Mouse (Mus musculus) cerebellum, adult (tissue): ENCODE data around the gene Cadps.

Source experiments
- ATAC-seq: cut with Nextera tagmentation; 2 replicates; pipeline ENCODE4 v1.9.2; 2017; ENCODE audit warnings: mild to moderate bottlenecking, moderate library complexity, mixed read lengths; ENCODE audit not compliant: insufficient number of reproducible peaks, low FRiP score, low TSS enrichment

The Cadps gene

DNA sequence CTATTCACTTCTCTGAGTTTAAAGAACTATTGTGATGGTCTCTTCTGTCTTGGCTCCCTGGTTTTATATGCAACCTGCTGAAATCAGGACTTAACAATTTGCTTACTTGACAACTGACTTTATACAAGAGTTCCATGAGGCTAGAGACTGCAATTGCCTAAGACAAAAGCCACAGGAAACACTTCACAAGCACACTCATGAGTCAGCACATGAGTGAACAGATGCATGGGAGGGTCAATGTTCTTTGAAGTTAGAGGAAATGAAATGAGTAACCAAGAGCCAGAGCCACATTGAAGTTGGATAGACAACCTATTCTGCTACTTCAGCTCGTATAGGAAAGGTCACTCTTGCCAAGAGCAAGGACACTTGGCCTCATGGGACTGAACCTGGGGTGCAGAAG, 71.1 kb downstream of the Cadps start:
- ATAC-seq, result no peak

GRCm38 (mm10) chr14:12730979-12731378, 91.9 kb downstream of the Cadps start:
- no peak for ATAC-seq

DNA sequence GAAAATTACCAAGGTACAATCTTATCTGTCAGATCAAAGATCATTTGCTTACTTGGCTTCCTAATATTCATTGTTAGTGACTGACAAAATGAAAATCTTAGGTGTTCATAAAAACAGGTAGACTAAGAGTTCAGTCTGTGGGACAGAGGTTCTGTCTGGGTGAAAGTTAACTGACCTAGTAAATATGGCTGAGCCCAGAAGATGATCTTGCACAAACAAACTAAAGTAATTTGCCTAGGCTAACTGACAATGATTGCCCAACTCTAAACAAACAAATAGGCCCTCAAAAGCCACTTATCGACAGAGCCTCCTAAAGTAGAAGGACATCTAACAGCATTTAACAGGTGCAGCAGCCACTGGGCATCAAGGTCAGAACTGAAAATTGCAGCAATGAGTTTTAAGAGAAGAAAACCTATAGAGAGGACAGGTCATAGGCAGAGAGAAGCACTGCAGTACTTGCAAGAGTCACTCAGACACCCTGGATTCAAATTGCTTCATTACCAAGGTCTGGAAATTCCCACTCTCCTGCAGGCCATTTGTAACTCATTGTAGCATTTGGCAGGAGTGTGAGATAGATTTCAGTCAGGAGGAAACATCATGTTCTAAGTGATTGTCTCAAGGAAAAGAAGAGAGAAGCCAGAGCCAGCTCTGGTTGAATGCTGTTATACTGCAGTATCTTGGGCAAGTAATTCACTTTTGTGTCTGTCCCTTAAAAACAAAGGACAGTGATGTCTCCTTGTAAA, 100.3 kb downstream of the Cadps start:
- ATAC-seq, result no peak

GRCm38 (mm10) chr14:12718766-12719165, 104.1 kb downstream of the Cadps start:
- no peak for ATAC-seq

GRCm38 (mm10) chr14:12715906-12716659, 106.8 kb downstream of the Cadps start:
- no peak for ATAC-seq

DNA sequence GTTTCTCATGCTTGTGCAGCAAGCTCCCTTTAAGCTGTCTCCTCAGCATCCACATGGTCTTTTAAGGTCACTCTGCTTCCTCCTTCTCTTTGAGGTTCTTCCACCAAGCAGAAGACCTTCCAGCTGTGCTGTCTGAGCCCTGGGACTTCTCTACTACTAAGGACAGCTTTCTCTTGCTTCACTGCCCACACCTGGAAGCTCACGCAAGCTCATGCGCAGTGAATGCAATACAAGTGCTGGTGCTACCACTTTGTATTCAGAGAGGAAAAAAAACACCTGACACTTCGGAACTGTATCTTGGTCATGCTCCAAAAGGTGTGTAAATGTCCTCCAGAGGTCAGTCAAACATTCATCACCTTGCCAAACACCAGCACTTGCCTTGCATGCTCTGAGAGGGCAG, 115.5 kb downstream of the Cadps start:
- no peak for ATAC-seq

DNA sequence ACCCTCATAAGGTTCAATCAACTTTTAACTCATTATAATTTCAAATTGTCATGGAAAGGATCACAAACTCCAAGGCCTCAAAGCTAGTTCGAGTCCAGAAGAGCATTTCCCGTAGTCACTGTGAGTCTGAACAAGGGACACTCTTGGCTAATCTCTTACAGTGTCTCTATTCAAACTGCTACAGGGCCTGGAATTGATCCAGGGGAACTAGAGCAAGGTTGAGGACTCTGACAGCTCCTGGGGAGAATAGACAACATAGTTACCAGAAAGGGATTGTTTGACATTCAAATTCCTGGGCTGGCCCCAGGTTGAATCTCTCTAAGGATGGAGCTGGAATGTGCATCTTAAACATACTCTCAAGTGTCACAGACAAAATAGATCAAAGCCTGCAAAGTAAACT, 118.4 kb downstream of the Cadps start:
- peak; percentile 43; the same call in 1 of the 2 replicates for ATAC-seq

- no peak for ATAC-seq
Measured at GRCm38 (mm10) chr14:12690201-12690600, 132.7 kb downstream of the Cadps start.

DNA sequence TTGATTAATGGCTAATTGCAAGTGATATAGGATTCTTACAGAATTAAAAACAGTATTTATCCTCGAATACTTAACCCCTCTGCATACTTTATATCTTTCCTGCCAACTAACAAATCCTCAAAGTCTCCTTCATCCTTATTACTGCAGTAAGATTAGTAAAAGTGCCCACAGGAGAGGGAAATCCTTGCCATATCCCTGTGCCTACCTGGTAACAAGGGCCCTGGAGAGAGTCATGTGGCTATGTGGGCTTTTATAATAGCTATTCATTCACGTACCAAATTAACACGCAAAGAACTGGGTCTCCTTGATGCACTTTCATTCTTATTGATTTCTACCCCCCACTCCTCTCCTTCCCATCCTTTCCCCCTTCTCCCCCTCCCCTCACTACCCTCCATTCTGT, 137.9 kb downstream of the Cadps start:
- ATAC-seq, result no peak

DNA sequence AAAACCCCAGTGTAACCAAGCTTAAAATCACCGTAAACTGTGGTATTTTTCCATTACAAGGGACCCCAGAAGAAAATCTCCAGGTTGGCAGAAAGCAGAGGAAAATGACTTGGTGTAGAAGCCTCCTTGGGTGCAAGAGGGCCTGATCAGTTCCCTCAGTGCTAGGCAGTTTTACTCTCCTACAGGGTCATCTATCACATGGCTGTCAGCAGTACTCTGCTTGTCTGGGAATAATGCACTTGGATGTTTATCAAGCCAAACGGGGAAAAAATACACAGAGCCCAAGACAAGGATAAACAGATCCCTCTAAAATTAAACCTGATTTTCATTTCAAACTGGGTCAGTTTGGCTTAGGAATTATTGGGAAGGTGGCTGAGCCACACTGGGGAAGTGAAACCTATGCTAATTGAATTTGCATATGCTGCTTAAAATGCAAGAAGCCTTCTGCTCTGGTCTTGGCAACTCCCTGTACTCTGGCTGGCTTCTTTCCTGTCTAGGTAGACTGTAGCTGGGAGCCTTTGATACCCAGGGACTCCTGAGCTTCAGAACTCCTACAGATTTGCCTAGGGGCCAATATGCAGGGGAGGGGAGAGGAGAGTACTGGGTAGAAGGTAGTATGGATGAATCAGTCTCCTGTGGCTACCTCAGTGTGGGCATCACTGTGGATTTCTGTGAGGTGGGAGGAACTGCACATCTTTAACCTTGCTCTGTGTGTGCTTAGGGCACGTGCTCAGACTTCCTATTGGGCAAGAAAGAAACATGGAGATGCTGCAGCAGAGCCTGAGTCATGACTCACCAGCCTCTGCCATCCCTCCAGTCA, 141.8 kb downstream of the Cadps start:
- ATAC-seq, result peak; percentile 86

GRCm38 (mm10) chr14:12661430-12661829, 161.4 kb downstream of the Cadps start:
- ATAC-seq, result no peak

DNA sequence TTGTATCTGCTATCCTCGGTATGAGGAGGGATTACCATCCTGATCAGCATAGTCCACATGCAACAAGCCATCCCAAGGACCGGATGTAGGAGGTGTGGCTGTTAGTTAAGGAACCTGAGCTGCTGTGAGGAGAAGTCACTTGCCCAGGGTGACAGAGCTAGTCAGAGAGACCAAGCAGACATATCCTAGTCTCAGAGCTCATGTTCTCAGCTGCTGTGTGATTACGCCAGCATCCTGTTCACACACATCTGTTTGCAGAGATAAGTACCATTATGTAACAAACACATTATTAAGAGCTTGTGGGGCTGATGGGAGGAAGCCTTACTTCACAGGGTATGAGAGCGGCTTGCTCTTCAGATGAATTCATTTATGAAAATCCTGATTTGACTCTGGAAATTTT, 165.5 kb downstream of the Cadps start:
- no peak for ATAC-seq

DNA sequence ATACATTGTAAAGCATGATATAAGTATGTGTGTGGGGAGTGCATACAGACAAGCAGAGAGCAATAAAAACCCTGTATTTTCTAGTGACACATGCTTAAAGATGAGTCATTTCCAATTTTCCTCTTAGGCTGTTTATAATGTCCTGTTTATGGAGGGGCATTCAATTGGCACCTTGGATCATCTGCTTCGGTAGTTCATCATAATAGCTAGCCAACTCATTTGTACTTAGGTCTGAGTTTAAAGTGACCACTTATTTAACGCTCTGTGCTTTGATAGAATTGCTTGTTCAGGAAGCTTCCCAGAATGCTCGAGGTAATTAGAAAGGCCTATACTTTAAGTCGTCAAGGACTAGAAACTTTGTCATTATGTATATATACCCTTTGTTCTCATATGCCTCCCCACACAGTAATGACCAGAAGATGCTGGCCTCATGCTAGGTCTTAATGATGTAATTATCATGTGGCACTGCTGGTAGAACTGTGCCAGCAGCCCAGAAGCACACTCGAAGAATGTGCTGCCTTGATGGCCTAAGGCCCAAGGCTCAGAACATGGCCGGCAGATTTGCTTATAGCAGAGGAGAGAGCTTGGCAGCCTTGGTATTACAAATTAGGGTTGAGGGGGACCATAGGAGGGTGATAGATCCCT, 179.9 kb downstream of the Cadps start:
- ATAC-seq, result no peak

DNA sequence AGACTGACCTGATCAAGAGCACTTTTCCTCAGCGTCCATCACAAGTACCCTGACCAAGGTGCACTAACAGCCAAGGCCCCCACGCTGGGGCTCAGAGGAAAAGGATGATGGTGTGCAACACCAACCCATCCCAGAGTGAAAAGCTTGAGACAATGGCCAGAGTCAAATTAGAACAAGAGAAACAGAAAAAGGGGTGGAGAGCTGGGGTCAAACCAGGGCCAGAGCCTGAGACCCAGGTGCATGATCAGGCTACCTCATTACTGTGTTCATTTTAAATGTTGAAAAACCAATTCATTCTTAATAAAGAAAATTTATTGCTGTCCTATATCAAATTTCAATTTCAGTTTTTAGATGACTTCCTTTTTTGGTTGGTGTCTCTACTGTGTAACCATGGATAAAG, 184.1 kb downstream of the Cadps start:
- no peak for ATAC-seq

GRCm38 (mm10) chr14:12637121-12637754, 185.6 kb downstream of the Cadps start:
- ATAC-seq, result no peak

DNA sequence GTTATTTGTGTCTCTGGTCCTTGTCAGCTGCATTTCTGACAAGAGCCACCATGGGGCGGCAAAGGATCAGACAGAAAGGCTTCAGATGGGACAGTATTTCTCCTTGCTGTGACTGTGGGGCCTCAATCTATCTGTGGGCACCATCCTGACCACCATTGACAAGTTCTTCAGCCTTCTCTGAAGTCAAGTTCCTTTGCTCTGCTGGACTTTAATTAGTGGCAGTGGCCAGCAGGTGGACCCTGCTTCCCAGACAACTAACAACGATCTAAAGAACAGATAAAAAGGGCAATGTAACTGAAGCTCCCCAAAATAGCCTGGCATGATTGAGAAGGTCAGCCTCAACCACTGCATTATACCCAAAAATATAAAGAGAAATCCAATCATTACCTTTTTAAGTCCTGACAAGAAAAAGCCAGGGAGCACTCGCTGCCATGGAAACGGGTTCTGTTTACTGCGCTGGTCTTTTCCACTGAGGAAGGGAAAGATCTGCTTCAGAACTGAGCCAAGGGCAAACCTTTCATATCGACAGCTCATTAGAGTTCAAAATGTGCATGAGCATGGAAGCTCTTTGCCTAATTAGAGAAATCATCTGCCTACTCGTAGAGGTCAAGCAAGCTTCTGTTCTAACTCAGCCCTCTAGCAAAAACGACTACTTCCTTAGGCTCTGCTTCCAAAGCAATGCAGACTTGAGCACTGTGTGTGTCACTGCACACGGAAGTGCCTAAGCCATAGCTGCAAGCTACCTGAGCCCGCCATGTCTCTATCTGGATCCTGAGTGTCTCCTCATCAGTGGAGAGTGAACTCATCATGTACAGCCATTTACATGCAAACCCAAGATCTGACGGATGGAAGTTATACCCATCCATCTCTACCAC, 198.4 kb downstream of the Cadps start:
- ATAC-seq, result peak; percentile 59

DNA sequence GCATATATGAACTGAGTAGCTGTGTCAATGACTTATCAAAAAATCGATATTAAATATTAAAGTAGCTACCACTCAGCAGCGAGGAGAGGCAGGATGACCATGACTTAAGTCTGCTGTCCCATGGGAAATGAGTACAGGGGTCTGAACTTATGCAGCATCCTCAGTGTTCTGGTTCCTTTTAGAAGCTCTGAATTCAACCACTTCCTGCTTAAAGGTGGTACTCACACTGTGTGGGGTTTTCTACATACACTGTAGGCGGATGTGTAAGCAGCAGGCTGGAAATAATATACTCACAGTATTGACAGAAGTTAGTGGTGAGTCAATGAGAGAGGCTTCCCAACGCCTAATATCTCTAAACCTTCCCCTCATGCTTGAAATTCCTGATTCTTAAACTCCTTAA, 215.9 kb downstream of the Cadps start:
- ATAC-seq, result no peak

DNA sequence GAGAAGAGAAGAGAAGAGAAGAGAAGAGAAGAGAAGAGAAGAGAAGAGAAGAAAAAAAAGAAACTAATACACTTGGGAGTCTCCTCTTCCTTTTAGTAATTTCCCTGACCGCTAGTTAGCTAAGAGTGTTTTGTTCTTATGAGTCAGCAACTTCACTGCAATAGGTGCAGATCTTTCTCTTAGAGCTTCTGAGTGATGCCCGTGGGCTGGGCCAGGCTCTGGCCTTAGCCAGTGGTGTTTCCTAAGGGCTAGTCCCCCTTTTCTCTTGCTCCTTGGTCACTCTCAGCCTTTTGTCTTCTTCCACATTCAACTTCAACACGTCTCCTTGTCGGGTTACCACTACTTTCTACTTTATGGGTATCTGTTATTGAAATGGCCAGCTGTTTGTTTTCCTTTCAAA, 216.7 kb downstream of the Cadps start:
- no peak for ATAC-seq

DNA sequence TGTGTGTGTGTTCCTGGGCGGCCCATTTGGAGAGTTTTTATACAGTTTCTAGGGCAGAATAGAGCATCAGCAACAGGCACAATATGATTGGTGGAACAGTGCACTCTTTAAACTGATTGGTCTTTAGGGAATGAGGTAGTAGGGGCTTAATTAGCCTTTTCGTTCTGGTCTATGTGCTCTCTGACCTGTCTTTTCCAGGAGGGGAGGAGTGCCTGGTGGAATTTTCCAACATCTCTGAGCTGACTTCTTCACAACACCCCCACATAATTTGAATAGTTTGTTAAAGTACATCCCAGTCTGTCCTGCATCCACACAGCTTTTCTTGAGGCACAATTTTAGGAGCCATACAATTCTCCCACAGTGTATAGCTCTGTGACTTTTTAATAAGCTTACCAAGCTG, 220.8 kb downstream of the Cadps start:
- ATAC-seq, result no peak
